In the genomic region with DNA sequence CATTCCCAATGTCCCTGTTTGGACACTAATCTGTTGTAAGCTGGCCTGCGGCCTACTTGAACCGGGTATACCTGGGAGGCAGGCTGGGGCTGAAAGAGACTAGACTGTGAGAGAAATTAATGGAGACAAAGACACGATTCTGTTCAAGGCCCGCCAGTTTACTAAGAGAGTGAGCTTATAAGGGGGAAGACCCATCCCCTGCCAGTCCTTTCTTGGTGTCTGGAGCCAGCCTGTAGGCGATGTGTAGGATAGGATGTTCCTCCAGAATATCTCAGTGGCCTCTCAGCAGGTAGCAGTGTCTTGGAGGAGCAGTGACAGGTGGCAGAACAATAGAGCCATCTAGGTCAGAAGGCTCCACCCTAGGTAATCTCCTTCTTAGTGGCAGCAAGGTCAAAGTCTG, we compare ENCODE assay signal across 37 mouse cellular contexts. TPM values are rescaled to one million over a fixed set of nuclear protein-coding genes. Genes with fewer than 3 reads are reported as not detected.
"Had no signal": no experiment of that assay in that cellular context is flagged by ENCODE, and none has a peak within 500 bp of the region (broad histone marks: within the 10 kb centered on the region; RNA-seq: fewer than 3 reads in every experiment).

No protein-coding gene starts in this region.

RNA-seq across cellular contexts. Expression of gene Prl2c5, which starts 37.7 kb away (rescaled TPM):
- total RNA-seq: left cerebral cortex, postnatal 10 days; left cerebral cortex, postnatal 14 days; left cerebral cortex, postnatal 25 days; left cerebral cortex, postnatal 36 days; left cerebral cortex, postnatal 4 days; liver, adult 2 months; megakaryocyte progenitor cell, adult 5-6 weeks; megakaryocyte, adult 5-6 weeks; megakaryocyte-erythroid progenitor cell, adult 5-6 weeks; midbrain, postnatal 0 days; monocyte, adult 5-6 weeks had no signal
- polyA plus RNA-seq: limb, embryonic 10.5 days; limb, embryonic 11.5 days; limb, embryonic 12.5 days; limb, embryonic 13.5 days; limb, embryonic 15.5 days; liver, adult 2 months; liver, embryonic 11.5 days; liver, embryonic 12.5 days; liver, embryonic 13.5 days; liver, embryonic 14.5 days; liver, embryonic 15.5 days; liver, embryonic 16.5 days; liver, postnatal 0 days; lung, adult 2 months; lung, embryonic 14.5 days; lung, embryonic 15.5 days; lung, embryonic 16.5 days; lung, postnatal 0 days; macrophage; midbrain, embryonic 10.5 days; midbrain, embryonic 12.5 days; midbrain, embryonic 13.5 days; midbrain, embryonic 14.5 days; midbrain, embryonic 15.5 days; midbrain, embryonic 16.5 days; midbrain, postnatal 0 days; neural tube, embryonic 11.5 days; neural tube, embryonic 12.5 days had no signal
